Mouse (Mus musculus): ENCODE results near the gene Ube2c. TPM values are rescaled to one million over a fixed set of nuclear protein-coding genes. Genes with fewer than 3 reads are reported as not detected.

The Ube2c gene
- polyA plus RNA-seq, 2 experiments, result 465 to 533 TPM

GRCm38 (mm10) chr2:164745843-164746479, 23.7 kb upstream of the Ube2c start, which contains the start of the genes Wfdc3 and Dnttip1:
TSS of gene Wfdc3 (minus strand) at chr2:164745931.
TSS of gene Dnttip1 (plus strand) at chr2:164745983.
- peak within 1 kb of the TSS; percentile 98 for H3K9ac ChIP-seq (replicated peaks)
- H3K4me3 ChIP-seq (ENCODE audit: insufficient read depth in 1 of 2, low read depth in 2 of 2, low read length in 2 of 2), result peak within 1 kb of the TSS; percentile 97 to 99
- ATAC-seq (ENCODE audit: insufficient read depth) (peak; percentile 85), DNase-seq (ENCODE audit: low read depth in 3 of 3, low spot score in 3 of 3) (peak; percentile 80 to 83 (median 82))
- H3K27me3 ChIP-seq (ENCODE audit: control insufficient read depth, insufficient read depth, low read length), result no peaks in the 10 kb centered on the region; the same call in none of the 2 replicates
- peaks cover 10 to 20% of the 10 kb centered on the region in 2 experiments; a peak in 3 of 4 replicates for H3K4me1 ChIP-seq (replicated peaks; ENCODE audit: control insufficient read depth in 2 of 2, insufficient read depth in 2 of 2, low read length in 1 of 2)
- WGBS (ENCODE audit: insufficient replicate concordance), result under 1% methylated on average over 69 of the region's 70 CpGs
- TF ChIP-seq CTCF (IDR thresholded peaks at IDR 0.05; ENCODE audit: low read depth) (no peak), EP300 (IDR thresholded peaks at IDR 0.05; ENCODE audit: low read depth) (no peak)
- peak within 1 kb of the TSS; percentile 90 for H3K4me2 ChIP-seq (ENCODE audit: low read depth)
- H3K27ac ChIP-seq, result peak within 1 kb of the TSS; percentile 87
- no peaks in the 10 kb centered on the region for H3K9me3 ChIP-seq (ENCODE audit: control insufficient read depth, low read length)
- peaks cover 37% of the 10 kb centered on the region for H3K36me3 ChIP-seq (replicated peaks; ENCODE audit: control insufficient read depth, insufficient read depth, low read depth)

GRCm38 (mm10) chr2:164746693-164747092, 23.0 kb upstream of the Ube2c start:
- TF ChIP-seq CTCF (IDR thresholded peaks at IDR 0.05; ENCODE audit: low read depth) (no peak), EP300 (IDR thresholded peaks at IDR 0.05; ENCODE audit: low read depth) (no peak)
- H3K4me3 ChIP-seq (ENCODE audit: insufficient read depth in 1 of 2, low read depth in 2 of 2, low read length in 2 of 2), result peak overlapping the region; percentile 97 to 99
- ATAC-seq (ENCODE audit: insufficient read depth) (peak; percentile 19; the same call in 1 of the 2 replicates), DNase-seq (ENCODE audit: low read depth in 3 of 3, low spot score in 3 of 3) (no peak)
- H3K27ac ChIP-seq, result peak overlapping the region; percentile 87
- H3K9ac ChIP-seq (replicated peaks), result peak overlapping the region; percentile 98
- no peaks in the 10 kb centered on the region; the same call in 1 of the 2 replicates for H3K27me3 ChIP-seq (ENCODE audit: control insufficient read depth, insufficient read depth, low read length)
- peaks cover 10 to 20% of the 10 kb centered on the region in 2 experiments; a peak in 3 of 4 replicates for H3K4me1 ChIP-seq (replicated peaks; ENCODE audit: control insufficient read depth in 2 of 2, insufficient read depth in 2 of 2, low read length in 1 of 2)
- H3K4me2 ChIP-seq (ENCODE audit: low read depth), result peak overlapping the region; percentile 90
- 37% methylated on average over 8 of the region's 8 CpGs for WGBS (ENCODE audit: insufficient replicate concordance)
- no peaks in the 10 kb centered on the region for H3K9me3 ChIP-seq (ENCODE audit: control insufficient read depth, low read length)
- H3K36me3 ChIP-seq (replicated peaks; ENCODE audit: control insufficient read depth, insufficient read depth, low read depth), result peaks cover 42% of the 10 kb centered on the region

DNA sequence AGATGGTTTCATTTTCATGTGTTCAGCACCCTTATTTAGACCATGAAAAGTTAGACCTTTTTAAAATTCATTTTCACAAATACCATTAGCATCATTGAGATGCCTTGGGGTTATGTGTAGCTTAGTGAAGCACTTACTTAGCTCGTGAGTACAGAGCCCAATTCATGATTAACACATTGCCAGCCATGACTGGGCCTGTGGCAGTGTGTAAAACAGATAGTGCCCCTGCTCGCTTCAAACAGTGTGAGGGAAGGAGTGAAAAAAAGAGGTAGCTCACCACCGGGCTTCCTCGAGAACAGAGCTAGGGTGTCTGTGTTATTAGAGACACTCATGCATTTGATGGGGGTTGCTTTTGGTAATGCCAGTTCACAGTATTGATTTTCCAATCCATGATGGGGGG, 21.5 kb upstream of the Ube2c start:
- peak; percentile 31 for ATAC-seq (ENCODE audit: insufficient read depth)
- Histone ChIP-seq H3K4me3 (ENCODE audit: insufficient read depth in 1 of 2, low read depth in 2 of 2, low read length in 2 of 2) (peak overlapping the region in 1 of 2 experiments; percentile 21; a peak in 2 of 4 replicates), H3K27me3 (ENCODE audit: control insufficient read depth, insufficient read depth, low read length) (no peaks in the 10 kb centered on the region; the same call in 1 of the 2 replicates), H3K9ac (replicated peaks) (peak overlapping the region; percentile 48), H3K27ac (peak overlapping the region; percentile 64), H3K4me1 (replicated peaks; ENCODE audit: control insufficient read depth in 2 of 2, insufficient read depth in 2 of 2, low read length in 1 of 2) (peaks cover 10 to 22% of the 10 kb centered on the region in 2 experiments; a peak in 3 of 4 replicates), H3K4me2 (ENCODE audit: low read depth) (peak overlapping the region; percentile 90), H3K9me3 (ENCODE audit: control insufficient read depth, low read length) (no peaks in the 10 kb centered on the region), H3K36me3 (replicated peaks; ENCODE audit: control insufficient read depth, insufficient read depth, low read depth) (peaks cover 56% of the 10 kb centered on the region)
- 61% methylated on average over 4 of the region's 4 CpGs for WGBS (ENCODE audit: insufficient replicate concordance)
- peak in 1 of 3 experiments; percentile 35 for DNase-seq (ENCODE audit: low read depth in 3 of 3, low spot score in 3 of 3)
- TF ChIP-seq CTCF (IDR thresholded peaks at IDR 0.05; ENCODE audit: low read depth) (no peak), EP300 (IDR thresholded peaks at IDR 0.05; ENCODE audit: low read depth) (peak; percentile 54)

DNA sequence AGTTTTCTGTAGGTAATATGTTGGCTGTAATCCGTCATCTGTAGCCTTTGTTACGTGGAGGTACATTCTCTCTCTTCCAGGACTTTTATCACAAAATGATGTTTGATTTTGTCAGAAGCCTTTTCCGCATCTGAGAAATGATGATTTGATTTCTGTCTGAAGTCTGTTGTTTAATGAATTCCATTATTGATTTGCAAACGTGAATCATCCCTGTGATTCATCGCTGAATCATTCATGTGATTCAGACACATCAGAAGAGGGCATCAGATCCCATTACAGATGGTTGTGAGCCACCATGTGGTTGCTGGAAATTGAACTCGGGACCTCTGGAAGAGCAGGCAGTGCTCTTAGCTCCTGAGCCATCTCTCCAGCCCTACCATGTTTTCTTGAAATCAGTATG, 20.7 kb upstream of the Ube2c start:
- peaks cover 10 to 22% of the 10 kb centered on the region in 2 experiments; a peak in 3 of 4 replicates for H3K4me1 ChIP-seq (replicated peaks; ENCODE audit: control insufficient read depth in 2 of 2, insufficient read depth in 2 of 2, low read length in 1 of 2)

GRCm38 (mm10) chr2:164752454-164752853, 17.2 kb upstream of the Ube2c start:
- Histone ChIP-seq H3K4me2 (ENCODE audit: low read depth) (no peak overlapping the region), H3K27me3 (ENCODE audit: control insufficient read depth, insufficient read depth, low read length) (no peaks in the 10 kb centered on the region), H3K4me1 (replicated peaks; ENCODE audit: control insufficient read depth in 2 of 2, insufficient read depth in 2 of 2, low read length in 1 of 2) (peaks cover 0 to 12% of the 10 kb centered on the region in 2 experiments), H3K27ac (no peak overlapping the region), H3K9me3 (ENCODE audit: control insufficient read depth, low read length) (no peaks in the 10 kb centered on the region), H3K9ac (replicated peaks) (no peak overlapping the region), H3K36me3 (replicated peaks; ENCODE audit: control insufficient read depth, insufficient read depth, low read depth) (peaks cover 96% of the 10 kb centered on the region), H3K4me3 (ENCODE audit: insufficient read depth in 1 of 2, low read depth in 2 of 2, low read length in 2 of 2) (no peak overlapping the region)
- DNase-seq (ENCODE audit: low read depth in 3 of 3, low spot score in 3 of 3) (no peak), ATAC-seq (ENCODE audit: insufficient read depth) (no peak)
- TF ChIP-seq EP300 (IDR thresholded peaks at IDR 0.05; ENCODE audit: low read depth) (no peak), CTCF (IDR thresholded peaks at IDR 0.05; ENCODE audit: low read depth) (no peak)
- 84% methylated on average over 2 of the region's 2 CpGs for WGBS (ENCODE audit: insufficient replicate concordance)

More for the DNA sequence above, 20.7 kb upstream of the Ube2c start:
- DNase-seq (ENCODE audit: low read depth in 3 of 3, low spot score in 3 of 3), result no peak
- Histone ChIP-seq H3K36me3 (replicated peaks; ENCODE audit: control insufficient read depth, insufficient read depth, low read depth) (peaks cover 64% of the 10 kb centered on the region), H3K4me2 (ENCODE audit: low read depth) (peak overlapping the region; percentile 90), H3K9me3 (ENCODE audit: control insufficient read depth, low read length) (no peaks in the 10 kb centered on the region), H3K4me3 (ENCODE audit: insufficient read depth in 1 of 2, low read depth in 2 of 2, low read length in 2 of 2) (no peak overlapping the region), H3K27me3 (ENCODE audit: control insufficient read depth, insufficient read depth, low read length) (no peaks in the 10 kb centered on the region), H3K9ac (replicated peaks) (peak overlapping the region; percentile 48; the same call in 1 of the 2 replicates), H3K27ac (peak overlapping the region; percentile 64; the same call in 1 of the 2 replicates)
- WGBS (ENCODE audit: insufficient replicate concordance), result 87% methylated on average over 6 of the region's 6 CpGs
- ATAC-seq (ENCODE audit: insufficient read depth), result no peak
- TF ChIP-seq EP300 (IDR thresholded peaks at IDR 0.05; ENCODE audit: low read depth) (no peak), CTCF (IDR thresholded peaks at IDR 0.05; ENCODE audit: low read depth) (no peak)

Measured in liver, embryonic 14.5 days (tissue).